Mouse (Mus musculus) bone marrow, adult 2 months (tissue): ENCODE data around the gene Ccdc149.

Experiments used
- CTCF ChIP-seq: fragments of 200-500 bp; IDR thresholded peaks from 2 replicates; pipeline ENCODE4 v1.5.1; 2011; ENCODE audit warnings: low read length, control low read depth; ENCODE audit not compliant: control insufficient read depth, insufficient read depth
- POLR2A ChIP-seq: fragments of 200-500 bp; IDR thresholded peaks from 2 replicates; pipeline ENCODE4 v1.6.1; 2011; ENCODE audit warnings: low read depth, mild to moderate bottlenecking, control low read depth, low read length, borderline replicate concordance; ENCODE audit not compliant: control insufficient read depth

GRCm38 (mm10) chr5:52393756-52394155 is 77.6 kb downstream of the Ccdc149 start:
- no peak for TF ChIP-seq CTCF
- no peak for TF ChIP-seq POLR2A
